Mouse (Mus musculus) hindbrain, embryonic 14.5 days (tissue): Measurements from ENCODE around the gene Smc1b. TPM values are rescaled to one million over a fixed set of nuclear protein-coding genes. Genes with fewer than 3 reads are reported as not detected.

Source experiments
- ATAC-seq: fragments of 200-750 bp; cut with Nextera tagmentation; 2 replicates; pipeline ENCODE4 v1.8.0; 2017; ENCODE audit warnings: moderate number of reproducible peaks, mild to moderate bottlenecking, moderate TSS enrichment, moderate library complexity; ENCODE audit not compliant: low FRiP score
- DNase-seq: peaks from one replicate; pipeline ENCODE4 v3.0.0-alpha.2; 2015; ENCODE audit warnings: low spot score
- H3K27ac ChIP-seq: fragments of 300-500 bp; sonication (generic); 2 replicates; pipeline ENCODE4 v1.5.1; 2014; ENCODE audit warnings: mild to moderate bottlenecking, moderate library complexity
- H3K27me3 ChIP-seq: fragments of 300-500 bp; sonication (generic); 2 replicates; pipeline ENCODE4 v1.6.1; 2014; ENCODE audit warnings: mild to moderate bottlenecking, low read length, mixed read lengths; ENCODE audit not compliant: control insufficient read depth, insufficient read depth
- H3K36me3 ChIP-seq: fragments of 300-500 bp; sonication (generic); replicated peaks from 2 replicates; pipeline ENCODE4 v1.6.1; 2014; ENCODE audit not compliant: control insufficient read depth, insufficient read depth
- H3K4me1 ChIP-seq: fragments of 300-500 bp; sonication (generic); replicated peaks from 2 replicates; pipeline ENCODE4 v1.6.1; 2014; ENCODE audit warnings: antibody characterized with exemption, low read length, mixed read lengths; ENCODE audit not compliant: control insufficient read depth, insufficient read depth
- H3K4me2 ChIP-seq: fragments of 300-500 bp; sonication (generic); replicated peaks from 2 replicates; pipeline ENCODE4 v1.6.1; 2014; ENCODE audit warnings: mild to moderate bottlenecking, moderate library complexity
- H3K4me3 ChIP-seq: fragments of 300-500 bp; sonication (generic); replicated peaks from 2 replicates; pipeline ENCODE4 v1.5.1; 2014; ENCODE audit warnings: mild to moderate bottlenecking, low read length
- H3K9ac ChIP-seq: fragments of 300-500 bp; sonication (generic); 2 replicates; pipeline ENCODE4 v1.6.1; 2014
- H3K9me3 ChIP-seq: fragments of 300-500 bp; sonication (generic); 2 replicates; pipeline ENCODE4 v1.6.1; 2016; ENCODE audit warnings: low read length; ENCODE audit not compliant: control insufficient read depth
- whole genome bisulfite sequencing: fragments of 180-500 bp; shearing (Covaris S2); extraction: QIAGEN DNeasy Blood & Tissue Kit; methylation state at CpG from one replicate; pipeline ENCODE4 v1.1.7; 2014; 5-methylcytosine and 5-hydroxymethylcytosine counted together
- polyA plus RNA-seq: library from polyadenylated mRNA; unstranded; fragments of >200 nt; fragmentation: Nextera tagmentation; extraction: Ambion mirVana; gene quantifications from 2 replicates; pipeline ENCODE4 v1.2.1, GENCODE M21; 2014

Smc1b gene
- polyA plus RNA-seq, 1 experiment from 2014 or later: 0.08 TPM

DNA sequence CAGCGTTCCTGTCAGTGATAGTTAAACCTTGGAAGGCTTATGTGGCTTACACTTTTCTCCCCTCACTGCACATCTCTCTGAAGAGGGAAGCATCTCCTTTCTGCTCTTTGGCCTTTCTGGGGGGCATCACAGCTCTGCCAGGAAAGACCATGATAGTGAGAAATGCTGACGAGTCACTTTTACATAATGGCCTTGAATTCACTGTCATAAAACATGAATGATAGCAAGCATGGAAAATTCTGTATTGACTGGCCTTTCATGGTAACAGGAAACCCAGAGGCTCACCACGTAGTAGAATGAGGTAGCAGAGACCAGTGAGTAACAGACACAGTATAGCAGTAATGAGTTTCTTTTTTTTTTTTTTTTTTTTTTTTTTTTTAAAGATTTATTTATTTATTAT is 77.7 kb downstream of the Smc1b start:
- DNase-seq: no peak
- H3K4me2 ChIP-seq: no peak overlapping the region
- no peaks in the 10 kb centered on the region for H3K27me3 ChIP-seq
- H3K4me3 ChIP-seq: no peak overlapping the region
- no peak for ATAC-seq
- no peaks in the 10 kb centered on the region for H3K9me3 ChIP-seq
- no peak overlapping the region for H3K27ac ChIP-seq
- H3K9ac ChIP-seq: no peak overlapping the region
- peaks cover 83% of the 10 kb centered on the region for H3K36me3 ChIP-seq
- no peaks in the 10 kb centered on the region for H3K4me1 ChIP-seq
- 96% methylated on average over 3 of the region's 3 CpGs for WGBS

- H3K27me3 ChIP-seq: no peaks in the 10 kb centered on the region
- no peak overlapping the region for H3K27ac ChIP-seq
- peaks cover 87% of the 10 kb centered on the region for H3K36me3 ChIP-seq
- H3K9me3 ChIP-seq: no peaks in the 10 kb centered on the region
- ATAC-seq: no peak
- WGBS: 93% methylated on average over 1 of the region's 1 CpGs
- H3K4me2 ChIP-seq: no peak overlapping the region
- H3K4me1 ChIP-seq: no peaks in the 10 kb centered on the region
- no peak for DNase-seq
- H3K4me3 ChIP-seq: no peak overlapping the region
- no peak overlapping the region for H3K9ac ChIP-seq
Measured at GRCm38 (mm10) chr15:85049758-85050157, 82.0 kb downstream of the Smc1b start.

DNA sequence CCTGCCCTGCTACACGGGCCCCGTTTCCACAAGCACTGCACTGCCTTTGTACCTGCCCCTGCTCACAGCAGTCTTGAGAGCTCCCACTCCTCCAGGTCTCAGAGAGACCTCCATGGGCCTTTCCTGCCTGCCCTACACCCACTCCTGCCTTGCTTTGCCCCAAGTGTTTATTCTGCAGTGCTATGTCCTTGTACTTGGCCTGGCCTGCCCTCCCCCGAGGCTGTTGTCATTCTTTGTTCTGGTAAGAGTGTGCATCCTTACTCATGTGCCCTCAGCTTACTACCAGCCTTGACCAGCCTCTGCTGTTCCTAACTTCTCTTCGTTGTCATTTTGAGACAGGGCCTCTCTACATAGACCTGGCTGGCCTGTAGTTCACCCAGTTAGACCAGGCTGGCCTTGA is 83.9 kb downstream of the Smc1b start:
- WGBS: 95% methylated on average over 4 of the region's 4 CpGs
- Histone ChIP-seq H3K4me1 (peaks cover 7% of the 10 kb centered on the region), H3K9ac (no peak overlapping the region), H3K27ac (no peak overlapping the region), H3K9me3 (no peaks in the 10 kb centered on the region), H3K27me3 (no peaks in the 10 kb centered on the region), H3K36me3 (peaks cover 72% of the 10 kb centered on the region), H3K4me2 (no peak overlapping the region), H3K4me3 (no peak overlapping the region)
- DNase-seq (no peak), ATAC-seq (no peak)

- Histone ChIP-seq H3K27me3 (no peaks in the 10 kb centered on the region), H3K36me3 (peaks cover 58% of the 10 kb centered on the region), H3K9ac (no peak overlapping the region), H3K9me3 (no peaks in the 10 kb centered on the region), H3K4me3 (no peak overlapping the region), H3K4me2 (no peak overlapping the region), H3K4me1 (peaks cover 22% of the 10 kb centered on the region), H3K27ac (no peak overlapping the region)
- WGBS: 93% methylated on average over 14 of the region's 14 CpGs
- ATAC-seq: no peak
- no peak for DNase-seq
Measured at GRCm38 (mm10) chr15:85046230-85046950, 85.4 kb downstream of the Smc1b start.

- Histone ChIP-seq H3K9me3 (no peaks in the 10 kb centered on the region), H3K4me3 (no peak overlapping the region), H3K4me2 (no peak overlapping the region; the same call in 1 of the 2 replicates), H3K9ac (no peak overlapping the region), H3K27ac (0 out of 2 replicates have a peak overlapping the region, but pooled peaks have one; percentile 48), H3K36me3 (peaks cover 33% of the 10 kb centered on the region), H3K27me3 (no peaks in the 10 kb centered on the region), H3K4me1 (peaks cover 27% of the 10 kb centered on the region)
- 78% methylated on average over 5 of the region's 5 CpGs for WGBS
- DNase-seq (no peak), ATAC-seq (no peak)
Measured at GRCm38 (mm10) chr15:85043761-85044160, 88.0 kb downstream of the Smc1b start.

GRCm38 (mm10) chr15:85043116-85043515 is 88.6 kb downstream of the Smc1b start:
- WGBS: 66% methylated on average over 5 of the region's 5 CpGs
- H3K9me3 ChIP-seq: no peaks in the 10 kb centered on the region
- ATAC-seq: no peak

GRCm38 (mm10) chr15:85042361-85042954 is 89.3 kb downstream of the Smc1b start:
- peaks cover 21% of the 10 kb centered on the region for H3K36me3 ChIP-seq
- no peaks in the 10 kb centered on the region for H3K27me3 ChIP-seq
- peak overlapping the region; percentile 82 for H3K27ac ChIP-seq
- H3K9me3 ChIP-seq: no peaks in the 10 kb centered on the region
- peak; percentile 66; the same call in 1 of the 2 replicates for ATAC-seq
- WGBS: 6% methylated on average over 4 of the region's 4 CpGs
- H3K4me2 ChIP-seq: peak overlapping the region; percentile 18; the same call in 1 of the 2 replicates
- peaks cover 35% of the 10 kb centered on the region for H3K4me1 ChIP-seq
- DNase-seq: peak; percentile 78
- H3K9ac ChIP-seq: 0 out of 2 replicates have a peak overlapping the region, but pooled peaks have one; percentile 3
- no peak overlapping the region for H3K4me3 ChIP-seq

More at GRCm38 (mm10) chr15:85043116-85043515, 88.6 kb downstream of the Smc1b start:
- 0 out of 2 replicates have a peak overlapping the region, but pooled peaks have one; percentile 3 for H3K9ac ChIP-seq
- H3K27ac ChIP-seq: peak overlapping the region; percentile 82
- peaks cover 29% of the 10 kb centered on the region for H3K4me1 ChIP-seq
- H3K27me3 ChIP-seq: no peaks in the 10 kb centered on the region
- H3K4me3 ChIP-seq: no peak overlapping the region
- H3K4me2 ChIP-seq: peak overlapping the region; percentile 18; the same call in 1 of the 2 replicates
- peaks cover 26% of the 10 kb centered on the region for H3K36me3 ChIP-seq
- DNase-seq: no peak

DNA sequence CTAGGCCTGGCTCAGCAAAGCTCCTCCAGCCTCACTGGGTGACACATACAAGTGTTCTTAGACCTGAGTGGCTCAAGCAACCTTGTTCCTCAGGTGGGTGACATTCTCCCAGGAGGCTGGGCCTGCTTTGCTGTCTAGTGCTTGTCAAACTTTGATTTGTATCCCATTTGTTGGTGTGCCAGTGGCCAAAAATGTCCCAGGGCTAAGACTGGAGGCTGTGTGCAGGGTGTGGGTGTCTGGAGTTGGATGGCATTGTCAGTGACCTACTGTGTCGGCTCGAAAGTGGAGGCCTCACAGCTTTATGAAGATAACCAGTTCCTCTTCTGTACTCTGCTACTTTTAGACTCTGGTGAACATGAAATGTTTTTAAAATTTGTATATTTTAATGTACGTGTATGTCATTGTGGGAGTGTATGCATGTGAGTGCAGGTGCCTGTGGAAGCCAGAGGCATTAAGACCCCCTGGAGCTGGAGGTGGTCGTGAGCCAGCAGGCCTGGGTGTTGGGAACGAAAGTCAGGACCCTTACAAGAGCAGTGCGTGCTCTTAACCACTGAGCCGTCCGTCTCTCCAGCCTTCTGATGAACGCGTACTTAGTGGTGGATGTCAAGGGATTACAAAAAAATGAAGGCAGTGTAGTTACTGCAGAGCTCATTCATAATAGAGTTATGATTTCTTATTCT is 90.1 kb downstream of the Smc1b start:
- 75% methylated on average over 10 of the region's 10 CpGs for WGBS

GRCm38 (mm10) chr15:85037343-85037690 is 94.4 kb downstream of the Smc1b start:
- Histone ChIP-seq H3K9me3 (no peaks in the 10 kb centered on the region), H3K4me3 (peak overlapping the region; percentile 87), H3K36me3 (no peaks in the 10 kb centered on the region), H3K4me1 (peaks cover 30% of the 10 kb centered on the region), H3K27ac (no peak overlapping the region), H3K27me3 (0 out of 2 replicates have a peak, but pooled peaks cover 8% of the 10 kb centered on the region), H3K4me2 (peak overlapping the region; percentile 95), H3K9ac (peak overlapping the region; percentile 88)
- WGBS: 8% methylated on average over 8 of the region's 8 CpGs
- DNase-seq (no peak), ATAC-seq (no peak)

More for the DNA sequence above, 90.1 kb downstream of the Smc1b start:
- Histone ChIP-seq H3K27ac (peak overlapping the region; percentile 82), H3K4me1 (peaks cover 37% of the 10 kb centered on the region), H3K27me3 (no peaks in the 10 kb centered on the region), H3K4me2 (no peak overlapping the region), H3K4me3 (no peak overlapping the region), H3K36me3 (peaks cover 14% of the 10 kb centered on the region), H3K9me3 (no peaks in the 10 kb centered on the region), H3K9ac (no peak overlapping the region)
- ATAC-seq (no peak), DNase-seq (no peak)
